Mouse (Mus musculus): ENCODE measurements around the gene Myo19. TPM values are rescaled to one million over a fixed set of nuclear protein-coding genes. Genes with fewer than 3 reads are reported as not detected.

Myo19 gene
- 9.3 and 12.2 TPM in 2 replicates for polyA plus RNA-seq (2016; fragmentation: Nextera tagmentation; extraction: Ambion mirVana)

DNA sequence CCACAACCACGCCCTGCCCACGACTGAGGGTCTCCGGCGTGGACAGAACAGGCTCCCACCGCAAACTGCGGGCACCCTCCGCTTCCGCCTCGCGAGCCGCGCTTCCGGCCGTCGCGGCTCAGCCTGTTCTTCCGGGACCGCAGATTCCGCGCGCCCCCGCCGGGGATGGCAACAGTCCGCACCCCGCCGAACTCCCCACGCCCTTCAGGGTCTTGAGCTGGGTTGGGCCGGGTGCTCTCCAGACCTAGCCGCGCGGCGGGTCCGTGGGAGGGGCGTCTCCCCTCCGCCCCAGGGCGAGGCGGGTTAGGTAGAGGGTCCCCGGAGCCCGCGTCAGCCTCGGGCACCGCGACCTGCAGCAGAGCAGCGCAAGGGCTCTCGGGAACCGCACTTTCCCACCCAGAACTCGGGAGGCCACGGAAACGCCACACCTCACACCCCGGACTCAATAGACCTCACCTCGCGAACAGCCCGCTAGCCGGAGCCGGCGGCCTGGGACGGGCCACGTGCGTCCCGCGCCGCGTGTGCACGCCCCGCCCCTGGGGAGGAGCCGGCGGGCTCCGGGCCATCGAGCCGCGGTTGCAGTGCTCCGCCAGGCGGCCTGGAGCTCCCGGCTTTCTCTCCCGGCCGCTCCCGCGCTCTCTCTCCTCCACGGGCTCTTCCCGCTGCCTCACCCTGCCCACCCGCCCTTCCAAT, at the start of gene Myo19, which contains the start of gene Pigw:
TSS of gene Myo19 (plus strand) at position 377 of the 693 bp plus-strand sequence.
TSS of gene Pigw (minus strand) at position 514 of the 693 bp plus-strand sequence.
- WGBS: under 1% methylated on average over 79 of the region's 81 CpGs

DNA sequence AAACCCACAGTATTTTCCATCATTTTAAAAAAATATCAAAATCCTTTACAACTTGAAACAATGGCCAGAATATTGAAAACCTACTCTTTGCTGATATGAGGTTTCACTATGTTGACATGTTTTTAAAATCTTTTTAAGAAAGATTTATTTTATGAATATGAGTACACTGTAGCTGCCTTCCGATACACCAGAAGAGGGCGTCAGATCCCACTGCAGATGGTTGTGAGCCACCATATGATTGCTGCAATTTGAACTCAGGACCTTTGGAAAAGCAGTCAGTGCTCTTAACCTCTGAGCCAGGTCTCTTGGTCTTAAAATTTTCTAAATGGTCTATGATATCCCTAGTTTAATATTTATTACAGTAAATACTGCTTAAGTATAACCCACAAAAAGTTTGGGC, 40.6 kb upstream of the Myo19 start:
- no peak for ATAC-seq (ENCODE audit: insufficient number of reproducible peaks, insufficient read depth, low FRiP score, low TSS enrichment, low read depth)
- WGBS: 89% methylated on average over 2 of the region's 2 CpGs
- peaks cover 88% of the 10 kb centered on the region for H3K36me3 ChIP-seq

More for the DNA sequence above, at the start of gene Myo19, which contains the start of gene Pigw:
- H3K9me3 ChIP-seq: no peaks in the 10 kb centered on the region
- peak; percentile 92 for ATAC-seq (ENCODE audit: insufficient number of reproducible peaks, insufficient read depth, low FRiP score, low TSS enrichment, low read depth)
- peaks cover 18% of the 10 kb centered on the region for H3K4me1 ChIP-seq (replicated peaks)
- peak within 1 kb of the TSS; percentile 70 for H3K4me2 ChIP-seq
- H3K9ac ChIP-seq (replicated peaks): peak within 1 kb of the TSS; percentile 81
- H3K27me3 ChIP-seq: no peaks in the 10 kb centered on the region
- peaks cover 32% of the 10 kb centered on the region for H3K36me3 ChIP-seq
- peak within 1 kb of the TSS; percentile 93 for H3K27ac ChIP-seq
- peak within 1 kb of the TSS; percentile 90 for H3K4me3 ChIP-seq (replicated peaks)

DNA sequence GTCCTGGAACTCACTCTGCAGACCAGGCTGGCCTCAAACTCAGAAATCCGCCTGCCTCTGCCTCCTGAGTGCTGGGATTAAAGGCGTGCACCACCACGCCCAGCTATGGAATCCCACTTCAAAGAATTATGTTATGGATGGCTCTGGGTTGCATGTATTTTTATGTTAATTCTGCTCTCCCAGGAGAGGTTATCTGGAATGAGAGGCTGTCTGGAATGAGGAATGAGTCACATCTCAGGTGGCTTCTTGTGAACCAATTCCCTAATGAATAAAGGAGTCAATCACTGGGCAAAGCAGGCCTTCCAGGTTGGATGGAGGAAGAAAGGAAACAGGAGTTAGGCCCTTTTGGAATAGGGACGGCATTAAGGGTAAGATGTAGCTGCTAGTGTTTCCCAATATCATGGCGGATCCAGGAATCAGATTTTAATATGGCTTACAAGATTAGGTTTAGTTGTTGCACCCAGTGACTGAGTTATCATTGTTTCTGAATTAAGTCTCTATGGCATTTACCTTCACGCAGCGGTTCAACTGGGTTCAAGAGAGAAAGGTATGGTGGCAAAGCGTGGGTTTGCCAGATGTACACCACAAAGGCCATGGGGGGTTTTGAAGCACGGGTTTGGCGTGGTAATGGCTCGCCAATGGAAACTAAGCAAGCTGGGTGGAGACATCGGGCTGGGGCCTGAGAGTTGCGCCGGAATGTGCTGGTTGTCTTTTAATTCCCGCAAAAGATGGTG, 33.0 kb upstream of the Myo19 start:
- Histone ChIP-seq H3K4me3 (replicated peaks) (no peak overlapping the region), H3K4me2 (no peak overlapping the region), H3K9me3 (no peaks in the 10 kb centered on the region), H3K36me3 (peaks cover 79% of the 10 kb centered on the region), H3K27me3 (no peaks in the 10 kb centered on the region), H3K9ac (replicated peaks) (no peak overlapping the region), H3K4me1 (replicated peaks) (no peaks in the 10 kb centered on the region), H3K27ac (no peak overlapping the region)
- WGBS: 95% methylated on average over 15 of the region's 15 CpGs
- ATAC-seq (ENCODE audit: insufficient number of reproducible peaks, insufficient read depth, low FRiP score, low TSS enrichment, low read depth): no peak

More for the DNA sequence above, 40.6 kb upstream of the Myo19 start:
- Histone ChIP-seq H3K4me1 (replicated peaks) (no peaks in the 10 kb centered on the region), H3K9ac (replicated peaks) (no peak overlapping the region), H3K27ac (no peak overlapping the region), H3K9me3 (no peaks in the 10 kb centered on the region), H3K4me3 (replicated peaks) (no peak overlapping the region), H3K4me2 (no peak overlapping the region), H3K27me3 (no peaks in the 10 kb centered on the region)

DNA sequence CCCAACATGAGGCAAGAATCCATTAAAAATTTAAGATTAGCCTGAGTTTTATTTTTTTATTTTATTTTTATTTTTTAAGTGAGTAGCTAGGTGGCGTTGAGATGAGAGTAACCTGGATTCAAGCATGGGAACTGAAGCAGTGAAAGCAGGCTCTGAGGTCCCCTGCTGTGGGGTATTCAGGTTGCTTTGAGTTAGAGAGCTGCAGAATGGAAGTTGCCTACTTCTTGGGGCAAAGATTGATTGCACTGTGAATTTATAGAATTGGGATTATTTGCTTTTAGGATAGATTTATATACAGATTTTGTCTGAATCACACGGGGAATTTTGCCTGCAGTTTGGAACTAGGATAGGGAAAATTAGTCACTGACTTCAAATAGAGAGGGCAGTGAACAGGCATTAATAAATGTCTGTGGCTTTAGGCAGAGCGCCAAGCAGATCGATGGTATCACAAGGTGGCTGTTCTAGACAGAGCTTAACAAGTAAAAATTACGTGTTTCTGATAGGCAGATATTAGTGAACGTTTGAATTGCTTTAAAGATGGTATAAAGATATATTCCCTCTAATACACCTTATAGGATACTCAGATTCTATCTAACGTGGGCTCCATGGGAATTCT, 32.4 kb upstream of the Myo19 start:
- no peak overlapping the region for H3K4me3 ChIP-seq (replicated peaks)
- H3K27me3 ChIP-seq: no peaks in the 10 kb centered on the region
- H3K9me3 ChIP-seq: no peaks in the 10 kb centered on the region
- H3K4me1 ChIP-seq (replicated peaks): no peaks in the 10 kb centered on the region
- peaks cover 79% of the 10 kb centered on the region for H3K36me3 ChIP-seq
- 88% methylated on average over 7 of the region's 7 CpGs for WGBS
- no peak overlapping the region for H3K27ac ChIP-seq
- H3K9ac ChIP-seq (replicated peaks): no peak overlapping the region
- ATAC-seq (ENCODE audit: insufficient number of reproducible peaks, insufficient read depth, low FRiP score, low TSS enrichment, low read depth): no peak
- no peak overlapping the region for H3K4me2 ChIP-seq

DNA sequence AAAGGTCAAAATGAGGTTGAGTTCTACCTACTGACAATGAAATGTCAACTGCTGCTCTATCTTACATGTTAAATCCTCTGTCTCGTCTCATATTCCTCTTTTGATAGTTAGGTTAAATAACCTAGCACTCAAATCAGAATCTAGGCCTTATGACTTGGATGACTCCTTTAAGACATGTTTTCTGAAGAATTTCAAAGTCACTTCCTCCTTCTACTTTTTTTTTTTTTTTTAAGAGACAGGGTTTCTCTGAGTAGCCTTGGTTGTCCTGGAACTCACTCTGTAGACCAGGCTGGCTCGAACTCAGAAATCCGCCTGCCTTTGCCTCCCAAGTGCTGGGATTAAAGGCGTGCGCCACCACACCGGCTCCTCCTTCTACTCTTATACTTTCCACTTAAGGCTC, 24.7 kb upstream of the Myo19 start:
- ATAC-seq (ENCODE audit: insufficient number of reproducible peaks, insufficient read depth, low FRiP score, low TSS enrichment, low read depth): no peak
- no peaks in the 10 kb centered on the region for H3K9me3 ChIP-seq
- peaks cover 83% of the 10 kb centered on the region for H3K36me3 ChIP-seq
- H3K27me3 ChIP-seq: no peaks in the 10 kb centered on the region
- H3K9ac ChIP-seq (replicated peaks): no peak overlapping the region
- H3K4me2 ChIP-seq: no peak overlapping the region
- no peak overlapping the region for H3K4me3 ChIP-seq (replicated peaks)
- H3K27ac ChIP-seq: no peak overlapping the region
- 96% methylated on average over 6 of the region's 6 CpGs for WGBS
- H3K4me1 ChIP-seq (replicated peaks): no peaks in the 10 kb centered on the region

DNA sequence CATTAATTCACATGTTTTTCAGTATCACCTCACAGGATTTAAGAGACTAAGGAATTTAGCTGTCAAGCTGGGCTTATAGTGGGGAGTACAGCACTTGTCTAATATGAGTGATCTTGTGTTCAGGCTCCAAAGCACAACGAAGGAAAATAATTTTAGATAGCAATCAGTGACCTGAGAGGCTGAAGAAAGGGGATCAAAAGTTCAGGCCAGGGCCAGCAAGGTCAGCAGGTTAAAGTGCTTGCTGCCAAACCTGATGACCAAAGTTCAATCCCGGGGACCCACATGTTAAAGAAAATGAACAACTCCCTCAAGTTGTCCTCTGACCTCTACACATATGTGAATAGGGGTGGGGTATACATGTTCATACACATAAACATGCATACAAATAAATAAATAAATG, 14.7 kb upstream of the Myo19 start:
- Histone ChIP-seq H3K36me3 (peaks cover 16% of the 10 kb centered on the region), H3K9me3 (no peaks in the 10 kb centered on the region), H3K4me1 (replicated peaks) (peaks cover 17% of the 10 kb centered on the region), H3K27me3 (no peaks in the 10 kb centered on the region), H3K27ac (no peak overlapping the region), H3K4me3 (replicated peaks) (no peak overlapping the region), H3K9ac (replicated peaks) (no peak overlapping the region), H3K4me2 (no peak overlapping the region)
- WGBS: 49% methylated on average over 2 of the region's 2 CpGs
- no peak for ATAC-seq (ENCODE audit: insufficient number of reproducible peaks, insufficient read depth, low FRiP score, low TSS enrichment, low read depth)

DNA sequence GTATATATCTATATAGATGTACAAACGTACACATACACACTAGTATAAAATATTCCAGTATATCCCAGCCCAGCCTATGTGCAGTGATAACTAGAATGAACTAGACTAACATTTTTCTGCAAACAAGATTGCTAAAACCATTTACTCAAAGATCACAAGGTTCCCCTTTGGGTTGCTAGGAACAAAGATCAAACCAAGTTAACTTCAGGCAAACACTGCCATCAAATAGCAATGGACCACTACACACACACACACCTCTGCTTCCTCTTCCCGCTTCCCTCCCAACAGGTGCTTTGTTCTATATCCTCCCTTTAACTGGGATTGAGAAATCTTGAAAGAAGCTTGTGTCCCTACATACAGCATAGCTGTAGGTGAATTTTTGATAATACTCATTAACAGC, 12.4 kb upstream of the Myo19 start:
- Histone ChIP-seq H3K36me3 (no peaks in the 10 kb centered on the region; the same call in 1 of the 2 replicates), H3K4me2 (peak overlapping the region; percentile 18), H3K27ac (no peak overlapping the region), H3K9me3 (no peaks in the 10 kb centered on the region), H3K4me3 (replicated peaks) (no peak overlapping the region), H3K27me3 (no peaks in the 10 kb centered on the region), H3K4me1 (replicated peaks) (peaks cover 20% of the 10 kb centered on the region), H3K9ac (replicated peaks) (no peak overlapping the region)
- ATAC-seq (ENCODE audit: insufficient number of reproducible peaks, insufficient read depth, low FRiP score, low TSS enrichment, low read depth): no peak
- WGBS: 84% methylated on average over 2 of the region's 2 CpGs

DNA sequence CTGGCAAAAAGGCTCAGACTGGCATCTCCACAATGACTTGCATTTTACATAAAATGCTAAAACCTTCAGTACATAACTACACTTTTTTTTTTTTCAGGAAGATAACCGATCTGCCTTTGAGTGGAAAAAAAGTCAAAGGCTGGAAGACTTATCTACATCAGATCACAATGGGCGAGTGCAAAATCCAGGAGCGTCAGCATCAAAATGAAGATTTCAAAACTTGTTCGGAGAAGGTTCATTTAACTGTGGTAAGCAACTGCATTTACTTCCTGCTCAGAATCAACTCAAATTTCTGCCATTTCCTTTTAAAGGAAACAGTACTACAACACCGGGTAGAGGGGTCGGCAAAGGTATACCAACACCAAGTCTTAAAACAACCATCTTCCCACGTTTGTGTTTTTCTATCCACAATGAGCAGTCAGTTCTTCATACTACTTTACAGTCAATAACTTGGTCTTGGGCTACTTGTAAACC, 11.1 kb upstream of the Myo19 start:
- Histone ChIP-seq H3K9ac (replicated peaks) (peak overlapping the region; percentile 93), H3K9me3 (no peaks in the 10 kb centered on the region), H3K27me3 (no peaks in the 10 kb centered on the region), H3K4me1 (replicated peaks) (peaks cover 20% of the 10 kb centered on the region), H3K27ac (peak overlapping the region; percentile 98; the same call in 1 of the 2 replicates), H3K36me3 (no peaks in the 10 kb centered on the region; the same call in 1 of the 2 replicates), H3K4me2 (peak overlapping the region; percentile 68), H3K4me3 (replicated peaks) (peak overlapping the region; percentile 93)
- ATAC-seq (ENCODE audit: insufficient number of reproducible peaks, insufficient read depth, low FRiP score, low TSS enrichment, low read depth): no peak
- WGBS: 14% methylated on average over 7 of the region's 7 CpGs

DNA sequence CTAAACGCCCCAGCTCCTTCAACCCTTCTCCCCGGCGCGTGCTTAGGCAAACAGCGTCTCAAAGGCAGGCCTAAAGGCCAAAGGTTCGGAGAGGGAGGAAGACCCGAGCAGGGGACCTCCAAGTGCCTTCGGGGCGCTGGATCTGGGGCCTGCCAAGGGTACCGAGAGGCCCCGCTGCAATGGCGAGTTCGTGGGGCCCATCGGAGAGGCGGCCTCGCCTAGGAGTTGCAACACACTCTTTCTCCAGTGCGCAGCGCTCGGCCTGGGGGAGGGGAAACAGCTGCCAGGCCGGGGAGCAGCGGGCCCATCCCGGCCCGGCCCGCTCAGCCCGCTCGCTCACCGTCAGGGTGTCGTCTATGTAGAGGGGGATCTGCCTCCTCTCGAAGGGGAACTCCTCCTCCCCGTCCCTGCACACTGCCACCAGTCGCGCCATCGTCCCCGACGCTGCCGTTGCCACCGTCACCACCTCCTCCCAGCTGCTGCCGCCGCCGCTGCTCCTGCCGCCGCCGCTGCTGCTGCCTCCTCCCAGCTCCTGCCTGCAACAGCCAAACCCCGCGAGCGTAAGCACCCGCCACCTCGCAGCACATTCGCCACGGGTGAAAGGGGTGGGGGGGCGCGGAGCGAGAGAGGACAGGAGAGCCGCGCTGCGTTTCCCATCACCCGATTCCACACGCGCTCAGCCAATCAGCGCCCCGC, 10.3 kb upstream of the Myo19 start:
- Histone ChIP-seq H3K4me1 (replicated peaks) (peaks cover 20% of the 10 kb centered on the region), H3K27me3 (no peaks in the 10 kb centered on the region), H3K36me3 (no peaks in the 10 kb centered on the region), H3K4me3 (replicated peaks) (peak overlapping the region; percentile 93), H3K9ac (replicated peaks) (peak overlapping the region; percentile 93), H3K4me2 (peak overlapping the region; percentile 68), H3K27ac (peak overlapping the region; percentile 98), H3K9me3 (no peaks in the 10 kb centered on the region)
- under 1% methylated on average over 44 of the region's 61 CpGs for WGBS
- ATAC-seq (ENCODE audit: insufficient number of reproducible peaks, insufficient read depth, low FRiP score, low TSS enrichment, low read depth): peak; percentile 75

DNA sequence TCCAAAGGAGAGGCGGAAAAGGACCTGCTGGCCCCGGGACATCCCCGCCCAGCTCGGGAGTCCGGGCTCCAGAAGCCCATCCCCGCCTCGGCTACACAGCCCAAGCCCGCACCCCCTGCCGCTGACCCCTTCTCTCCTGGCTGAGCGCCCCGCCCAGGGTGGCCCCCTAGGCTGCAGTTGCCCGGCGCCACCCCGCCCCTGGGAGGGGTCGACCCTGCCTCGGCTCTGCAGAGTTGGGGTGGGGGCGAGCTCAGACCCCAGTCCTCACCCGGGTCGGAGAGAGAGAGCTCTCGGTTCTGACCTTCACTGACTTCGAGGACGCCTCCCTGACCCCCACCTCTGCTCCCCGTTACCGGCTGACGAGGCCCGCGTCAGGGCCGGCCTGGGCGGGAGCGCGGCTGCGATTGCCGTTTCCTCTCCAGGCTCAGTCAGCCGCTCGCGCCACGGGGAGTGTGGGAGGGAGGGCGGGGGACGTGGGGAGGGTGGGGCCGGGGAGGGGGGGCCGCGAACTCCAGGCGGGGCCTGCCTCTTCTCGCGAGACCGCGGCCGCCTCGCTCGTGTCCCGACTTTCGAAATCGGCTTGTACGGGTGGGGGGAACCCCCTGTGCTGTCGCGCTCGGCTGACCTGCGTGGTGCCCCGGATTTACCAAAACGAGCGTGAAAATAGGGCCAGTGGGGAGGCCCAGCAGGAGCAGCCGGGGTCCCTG, 9.5 kb upstream of the Myo19 start, which contains the start of gene Ggnbp2:
TSS of gene Ggnbp2 (minus strand) at position 481 of the 707 bp plus-strand sequence.
- H3K36me3 ChIP-seq: no peaks in the 10 kb centered on the region
- peak; percentile 90 for ATAC-seq (ENCODE audit: insufficient number of reproducible peaks, insufficient read depth, low FRiP score, low TSS enrichment, low read depth)
- H3K9ac ChIP-seq (replicated peaks): peak within 1 kb of the TSS; percentile 96
- peak within 1 kb of the TSS; percentile 93 for H3K4me3 ChIP-seq (replicated peaks)
- no peaks in the 10 kb centered on the region for H3K27me3 ChIP-seq
- under 1% methylated on average over 46 of the region's 62 CpGs for WGBS
- H3K9me3 ChIP-seq: no peaks in the 10 kb centered on the region
- peak within 1 kb of the TSS; percentile 70 for H3K4me2 ChIP-seq
- peak within 1 kb of the TSS; percentile 98 for H3K27ac ChIP-seq
- peaks cover 20% of the 10 kb centered on the region for H3K4me1 ChIP-seq (replicated peaks)
